Mouse (Mus musculus): ENCODE measurements around the gene 4930426L09Rik. TPM values are rescaled to one million over a fixed set of nuclear protein-coding genes. Genes with fewer than 3 reads are reported as not detected.

4930426L09Rik gene
- polyA plus RNA-seq, 1 experiment from 2014 or later: 0.17 TPM

- H3K4me3 ChIP-seq (ENCODE audit: low read length): no peak overlapping the region
- H3K4me2 ChIP-seq (replicated peaks; ENCODE audit: low read depth, low read length): no peak overlapping the region
- H3K9me3 ChIP-seq (ENCODE audit: low read length): no peaks in the 10 kb centered on the region
- no peak overlapping the region for H3K27ac ChIP-seq (ENCODE audit: low read length)
- 79% methylated on average over 6 of the region's 6 CpGs for WGBS
- 0 out of 2 replicates have a peak, but pooled peaks cover 4% of the 10 kb centered on the region for H3K36me3 ChIP-seq (ENCODE audit: insufficient read depth, low read length)
- ATAC-seq (ENCODE audit: low FRiP score, low TSS enrichment): no peak
- peaks cover 11% of the 10 kb centered on the region for H3K4me1 ChIP-seq (ENCODE audit: insufficient read depth, low read length)
- no peak overlapping the region for H3K9ac ChIP-seq (replicated peaks; ENCODE audit: low read length)
- H3K27me3 ChIP-seq (ENCODE audit: insufficient read depth, low read length): no peaks in the 10 kb centered on the region
Observed at GRCm38 (mm10) chr2:18982581-18982980, 15.6 kb upstream of the 4930426L09Rik start.

GRCm38 (mm10) chr2:18983546-18983945 is 14.6 kb upstream of the 4930426L09Rik start:
- Histone ChIP-seq H3K36me3 (ENCODE audit: insufficient read depth, low read length) (0 out of 2 replicates have a peak, but pooled peaks cover 4% of the 10 kb centered on the region), H3K4me1 (ENCODE audit: insufficient read depth, low read length) (peaks cover 11% of the 10 kb centered on the region; the same call in 1 of the 2 replicates), H3K4me2 (replicated peaks; ENCODE audit: low read depth, low read length) (no peak overlapping the region), H3K9ac (replicated peaks; ENCODE audit: low read length) (no peak overlapping the region), H3K27ac (ENCODE audit: low read length) (no peak overlapping the region), H3K27me3 (ENCODE audit: insufficient read depth, low read length) (no peaks in the 10 kb centered on the region), H3K9me3 (ENCODE audit: low read length) (no peaks in the 10 kb centered on the region), H3K4me3 (ENCODE audit: low read length) (no peak overlapping the region)
- no peak for ATAC-seq (ENCODE audit: low FRiP score, low TSS enrichment)

DNA sequence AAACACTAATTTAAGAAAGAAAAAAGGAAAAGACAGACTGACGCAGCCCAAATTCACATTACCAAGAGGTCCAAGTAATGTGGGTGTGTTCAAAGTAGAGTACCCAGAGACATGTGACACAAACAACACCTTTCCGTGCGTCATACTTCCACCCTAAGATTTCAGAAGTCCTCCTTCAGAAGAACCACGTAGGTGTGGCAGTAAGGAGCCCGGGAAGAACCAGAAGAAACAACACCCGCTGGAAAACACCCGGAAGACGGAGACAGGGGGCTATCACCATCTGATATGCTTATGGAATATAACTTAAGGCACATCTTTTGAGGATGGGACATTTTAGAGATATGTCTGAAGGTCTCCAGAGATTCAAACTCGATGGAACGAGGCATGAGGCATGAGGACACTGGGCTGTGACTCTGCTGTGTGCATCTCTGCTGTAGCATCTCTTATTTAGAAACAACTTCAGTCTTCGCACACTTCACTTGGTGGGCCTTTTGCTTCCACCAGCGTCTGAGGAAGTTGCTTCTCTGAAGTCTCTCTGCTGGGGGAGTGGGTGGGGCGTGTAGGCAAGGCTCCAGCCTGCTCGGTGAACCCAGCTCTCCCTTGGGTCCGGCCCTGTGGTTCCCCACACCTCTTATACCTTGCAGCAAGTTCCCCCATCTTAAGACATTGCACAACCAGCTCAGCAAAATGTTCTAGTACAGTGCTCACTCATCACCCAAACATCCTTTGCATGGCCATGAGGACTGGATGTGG is 13.9 kb upstream of the 4930426L09Rik start:
- H3K36me3 ChIP-seq (ENCODE audit: insufficient read depth, low read length): 0 out of 2 replicates have a peak, but pooled peaks cover 4% of the 10 kb centered on the region
- no peak overlapping the region for H3K27ac ChIP-seq (ENCODE audit: low read length)
- 89% methylated on average over 15 of the region's 15 CpGs for WGBS
- peaks cover 10% of the 10 kb centered on the region; the same call in 1 of the 2 replicates for H3K4me1 ChIP-seq (ENCODE audit: insufficient read depth, low read length)
- no peak for ATAC-seq (ENCODE audit: low FRiP score, low TSS enrichment)
- H3K9me3 ChIP-seq (ENCODE audit: low read length): no peaks in the 10 kb centered on the region
- H3K27me3 ChIP-seq (ENCODE audit: insufficient read depth, low read length): no peaks in the 10 kb centered on the region
- H3K4me2 ChIP-seq (replicated peaks; ENCODE audit: low read depth, low read length): no peak overlapping the region
- H3K9ac ChIP-seq (replicated peaks; ENCODE audit: low read length): no peak overlapping the region
- no peak overlapping the region for H3K4me3 ChIP-seq (ENCODE audit: low read length)

GRCm38 (mm10) chr2:18985506-18985905 is 12.6 kb upstream of the 4930426L09Rik start:
- no peaks in the 10 kb centered on the region for H3K4me1 ChIP-seq (ENCODE audit: insufficient read depth, low read length)
- H3K9me3 ChIP-seq (ENCODE audit: low read length): no peaks in the 10 kb centered on the region
- H3K36me3 ChIP-seq (ENCODE audit: insufficient read depth, low read length): 0 out of 2 replicates have a peak, but pooled peaks cover 4% of the 10 kb centered on the region
- no peak overlapping the region for H3K4me3 ChIP-seq (ENCODE audit: low read length)
- H3K4me2 ChIP-seq (replicated peaks; ENCODE audit: low read depth, low read length): no peak overlapping the region
- WGBS: 88% methylated on average over 3 of the region's 3 CpGs
- H3K27ac ChIP-seq (ENCODE audit: low read length): no peak overlapping the region
- no peak for ATAC-seq (ENCODE audit: low FRiP score, low TSS enrichment)
- no peaks in the 10 kb centered on the region for H3K27me3 ChIP-seq (ENCODE audit: insufficient read depth, low read length)
- no peak overlapping the region for H3K9ac ChIP-seq (replicated peaks; ENCODE audit: low read length)

DNA sequence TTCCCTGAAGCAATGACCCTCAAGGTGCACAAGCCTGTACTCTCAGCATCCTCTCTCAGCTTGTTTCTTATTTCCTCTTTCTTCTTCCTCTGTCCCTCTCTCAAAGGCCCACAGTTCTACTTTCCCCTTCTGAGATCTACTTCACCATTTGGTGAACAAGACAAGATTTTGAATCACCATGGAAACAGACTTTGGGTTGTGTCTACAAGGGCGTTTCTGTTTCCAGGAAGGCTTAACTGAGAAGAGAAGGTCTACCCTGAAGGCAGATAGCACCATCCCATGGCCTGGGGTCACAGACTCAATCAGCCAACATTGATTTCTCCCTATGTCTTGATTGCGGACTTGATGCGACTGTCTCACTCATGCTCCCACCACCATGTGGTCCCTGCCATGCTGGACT is 9.3 kb upstream of the 4930426L09Rik start:
- 0 out of 2 replicates have a peak, but pooled peaks cover 4% of the 10 kb centered on the region for H3K36me3 ChIP-seq (ENCODE audit: insufficient read depth, low read length)
- 83% methylated on average over 3 of the region's 3 CpGs for WGBS
- no peak overlapping the region for H3K27ac ChIP-seq (ENCODE audit: low read length)
- H3K9ac ChIP-seq (replicated peaks; ENCODE audit: low read length): no peak overlapping the region
- H3K27me3 ChIP-seq (ENCODE audit: insufficient read depth, low read length): no peaks in the 10 kb centered on the region
- H3K9me3 ChIP-seq (ENCODE audit: low read length): peaks cover 6% of the 10 kb centered on the region; the same call in 1 of the 2 replicates
- ATAC-seq (ENCODE audit: low FRiP score, low TSS enrichment): no peak
- H3K4me2 ChIP-seq (replicated peaks; ENCODE audit: low read depth, low read length): no peak overlapping the region
- peaks cover 6% of the 10 kb centered on the region for H3K4me1 ChIP-seq (ENCODE audit: insufficient read depth, low read length)
- H3K4me3 ChIP-seq (ENCODE audit: low read length): no peak overlapping the region

GRCm38 (mm10) chr2:18992512-18993510 is 5.3 kb upstream of the 4930426L09Rik start:
- 65% methylated on average over 7 of the region's 7 CpGs for WGBS
- H3K9me3 ChIP-seq (ENCODE audit: low read length): peaks cover 6% of the 10 kb centered on the region; the same call in 1 of the 2 replicates
- no peaks in the 10 kb centered on the region for H3K27me3 ChIP-seq (ENCODE audit: insufficient read depth, low read length)
- H3K4me1 ChIP-seq (ENCODE audit: insufficient read depth, low read length): peaks cover 22% of the 10 kb centered on the region
- H3K4me3 ChIP-seq (ENCODE audit: low read length): no peak overlapping the region
- no peak overlapping the region for H3K9ac ChIP-seq (replicated peaks; ENCODE audit: low read length)
- no peak overlapping the region for H3K27ac ChIP-seq (ENCODE audit: low read length)
- no peaks in the 10 kb centered on the region for H3K36me3 ChIP-seq (ENCODE audit: insufficient read depth, low read length)
- ATAC-seq (ENCODE audit: low FRiP score, low TSS enrichment): no peak
- no peak overlapping the region for H3K4me2 ChIP-seq (replicated peaks; ENCODE audit: low read depth, low read length)

- H3K36me3 ChIP-seq (ENCODE audit: insufficient read depth, low read length): no peaks in the 10 kb centered on the region
- WGBS: 0% methylated on average over 25 of the region's 25 CpGs
- H3K4me3 ChIP-seq (ENCODE audit: low read length): peak overlapping the region; percentile 90
- H3K9me3 ChIP-seq (ENCODE audit: low read length): peaks cover 2% of the 10 kb centered on the region; the same call in 1 of the 2 replicates
- H3K27me3 ChIP-seq (ENCODE audit: insufficient read depth, low read length): no peaks in the 10 kb centered on the region
- peaks cover 22% of the 10 kb centered on the region for H3K4me1 ChIP-seq (ENCODE audit: insufficient read depth, low read length)
- ATAC-seq (ENCODE audit: low FRiP score, low TSS enrichment): no peak
- H3K9ac ChIP-seq (replicated peaks; ENCODE audit: low read length): peak overlapping the region; percentile 87
- H3K27ac ChIP-seq (ENCODE audit: low read length): no peak overlapping the region
- H3K4me2 ChIP-seq (replicated peaks; ENCODE audit: low read depth, low read length): peak overlapping the region; percentile 95
Observed at GRCm38 (mm10) chr2:18996451-18997211, 1.5 kb upstream of the 4930426L09Rik start.

DNA sequence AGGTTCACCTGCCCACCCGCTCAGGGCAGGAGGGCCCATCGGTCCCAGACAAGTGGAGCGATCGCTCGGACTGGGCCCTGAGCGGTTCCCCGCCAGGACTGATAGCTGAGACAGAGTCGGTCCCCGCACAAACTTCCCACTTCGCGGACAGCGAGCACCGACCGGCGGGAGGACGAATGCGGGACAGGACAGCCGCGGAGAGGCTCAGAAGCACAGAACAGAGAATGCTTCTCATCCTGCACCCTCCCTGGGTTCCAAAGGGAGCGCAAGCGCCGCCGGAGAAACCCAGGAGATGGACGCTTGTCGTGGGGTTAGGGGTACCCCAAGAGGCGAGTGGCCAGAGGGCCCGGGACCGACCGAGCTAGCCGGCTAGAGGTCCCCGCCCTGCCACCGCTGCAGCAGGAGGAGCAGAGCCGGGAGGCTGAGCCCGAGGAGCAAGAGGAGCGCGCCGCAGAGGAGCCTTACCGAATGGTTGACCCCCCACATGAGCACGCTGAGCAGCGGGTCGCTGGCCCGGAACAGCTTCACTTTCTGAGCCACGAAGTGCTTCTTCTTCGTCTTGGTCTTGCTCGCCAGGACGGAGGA is 664 bp upstream of the 4930426L09Rik start:
- H3K9ac ChIP-seq (replicated peaks; ENCODE audit: low read length): peak overlapping the region; percentile 87
- ATAC-seq (ENCODE audit: low FRiP score, low TSS enrichment): peak; percentile 82
- no peaks in the 10 kb centered on the region for H3K27me3 ChIP-seq (ENCODE audit: insufficient read depth, low read length)
- peak overlapping the region; percentile 94 for H3K27ac ChIP-seq (ENCODE audit: low read length)
- WGBS: under 1% methylated on average over 46 of the region's 46 CpGs
- peaks cover 18% of the 10 kb centered on the region for H3K4me1 ChIP-seq (ENCODE audit: insufficient read depth, low read length)
- H3K4me3 ChIP-seq (ENCODE audit: low read length): peak overlapping the region; percentile 90
- H3K4me2 ChIP-seq (replicated peaks; ENCODE audit: low read depth, low read length): peak overlapping the region; percentile 95
- H3K36me3 ChIP-seq (ENCODE audit: insufficient read depth, low read length): no peaks in the 10 kb centered on the region
- no peaks in the 10 kb centered on the region for H3K9me3 ChIP-seq (ENCODE audit: low read length)

- WGBS: 89% methylated on average over 2 of the region's 2 CpGs
- H3K36me3 ChIP-seq (ENCODE audit: insufficient read depth, low read length): no peaks in the 10 kb centered on the region
Observed at GRCm38 (mm10) chr2:18999395-18999794, 1.3 kb downstream of the 4930426L09Rik start.

More at GRCm38 (mm10) chr2:18999395-18999794, 1.3 kb downstream of the 4930426L09Rik start:
- Histone ChIP-seq H3K27ac (ENCODE audit: low read length) (no peak overlapping the region), H3K9ac (replicated peaks; ENCODE audit: low read length) (no peak overlapping the region), H3K27me3 (ENCODE audit: insufficient read depth, low read length) (no peaks in the 10 kb centered on the region), H3K4me2 (replicated peaks; ENCODE audit: low read depth, low read length) (no peak overlapping the region), H3K4me3 (ENCODE audit: low read length) (no peak overlapping the region), H3K4me1 (ENCODE audit: insufficient read depth, low read length) (peaks cover 16% of the 10 kb centered on the region), H3K9me3 (ENCODE audit: low read length) (no peaks in the 10 kb centered on the region)
- no peak for ATAC-seq (ENCODE audit: low FRiP score, low TSS enrichment)
